Mouse (Mus musculus) cerebellum, adult 2 months (tissue): ENCODE results near the gene Sh2d3c. TPM values are rescaled to one million over a fixed set of nuclear protein-coding genes. Genes with fewer than 3 reads are reported as not detected.
A peak's percentile ranks its signal among the peaks of the same experiment; 100 is the strongest.

Experiments used
- DNase-seq, 2 experiments: peaks; one replicate each; pipeline ENCODE4 v3.0.0; 2021
- H3K27ac ChIP-seq: fragments of 200-500 bp; 2 replicates; pipeline ENCODE4 v1.5.1; 2012; ENCODE audit warnings: low read length, control low read depth, inconsistent platforms; ENCODE audit not compliant: insufficient read depth
- H3K27me3 ChIP-seq: fragments of 200-500 bp; 2 replicates; pipeline ENCODE4 v1.6.1; 2012; ENCODE audit warnings: inconsistent platforms, mild to moderate bottlenecking, low read length, moderate library complexity; ENCODE audit not compliant: control insufficient read depth, insufficient read depth
- H3K4me1 ChIP-seq: fragments of 200-500 bp; 2 replicates; pipeline ENCODE4 v1.6.1; 2011; ENCODE audit warnings: low read length; ENCODE audit not compliant: control insufficient read depth, insufficient read depth
- H3K4me3 ChIP-seq: fragments of 200-500 bp; replicated peaks from 2 replicates; pipeline ENCODE3; 2011; ENCODE audit warnings: mild to moderate bottlenecking, low read depth, low read length, control low read depth; ENCODE audit not compliant: insufficient read depth
- CTCF ChIP-seq: fragments of 200-500 bp; IDR thresholded peaks from 2 replicates; pipeline ENCODE4 v1.5.1; 2011; ENCODE audit warnings: low read depth, mild to moderate bottlenecking, control low read depth, low read length, moderate library complexity, borderline replicate concordance; ENCODE audit not compliant: insufficient read depth
- POLR2A ChIP-seq: fragments of 200-500 bp; IDR thresholded peaks from 2 replicates; pipeline ENCODE4 v1.6.1; 2011; ENCODE audit warnings: low read length, control low read depth, borderline replicate concordance; ENCODE audit not compliant: insufficient read depth
- WGBS: fragments of 180-500 bp; shearing (Covaris S2); methylation state at CpG from one replicate; pipeline ENCODE4 v1.1.7; 2018; 5-methylcytosine and 5-hydroxymethylcytosine counted together
- polyA plus RNA-seq: library from polyadenylated mRNA; depleted of rRNA; stranded (reverse); fragments of >200 nt; gene quantifications from 2 replicates; pipeline ENCODE4 v1.2.3, GENCODE M21; 2012

Gene Sh2d3c
- polyA plus RNA-seq, 1 experiment, result 47.0 TPM

- no peak for TF ChIP-seq POLR2A
- TF ChIP-seq CTCF, result no peak
- no peak for DNase-seq
- H3K27ac ChIP-seq, result no peak overlapping the region
- no peaks in the 10 kb centered on the region for H3K4me1 ChIP-seq
- no peaks in the 10 kb centered on the region for H3K27me3 ChIP-seq
- H3K4me3 ChIP-seq, result no peak overlapping the region
- 98% methylated on average over 3 of the region's 3 CpGs for WGBS
Measured at GRCm38 (mm10) chr2:32720053-32720452, 802 bp upstream of the Sh2d3c start.

GRCm38 (mm10) chr2:32722046-32722445, 1.2 kb downstream of the Sh2d3c start:
- no peak for DNase-seq
- WGBS, result 71% methylated on average over 6 of the region's 6 CpGs
- TF ChIP-seq POLR2A (no peak), CTCF (no peak)
- Histone ChIP-seq H3K27ac (no peak overlapping the region), H3K4me1 (no peaks in the 10 kb centered on the region), H3K27me3 (no peaks in the 10 kb centered on the region), H3K4me3 (no peak overlapping the region)

GRCm38 (mm10) chr2:32722581-32722980, 1.7 kb downstream of the Sh2d3c start:
- no peak for DNase-seq
- no peak overlapping the region for H3K4me3 ChIP-seq
- WGBS, result 77% methylated on average over 3 of the region's 3 CpGs
- TF ChIP-seq CTCF (no peak), POLR2A (no peak)
- H3K27me3 ChIP-seq, result no peaks in the 10 kb centered on the region
- H3K4me1 ChIP-seq, result no peaks in the 10 kb centered on the region
- H3K27ac ChIP-seq, result no peak overlapping the region

GRCm38 (mm10) chr2:32724149-32724548, 3.3 kb downstream of the Sh2d3c start:
- no peak overlapping the region for H3K27ac ChIP-seq
- H3K4me1 ChIP-seq, result no peaks in the 10 kb centered on the region
- H3K27me3 ChIP-seq, result no peaks in the 10 kb centered on the region
- no peak for TF ChIP-seq CTCF
- TF ChIP-seq POLR2A, result no peak
- DNase-seq, result no peak
- WGBS, result 91% methylated on average over 4 of the region's 4 CpGs
- no peak overlapping the region for H3K4me3 ChIP-seq

- 76% methylated on average over 16 of the region's 16 CpGs for WGBS
- TF ChIP-seq CTCF (no peak), POLR2A (no peak)
- Histone ChIP-seq H3K4me1 (no peaks in the 10 kb centered on the region), H3K27ac (no peak overlapping the region), H3K4me3 (no peak overlapping the region), H3K27me3 (no peaks in the 10 kb centered on the region)
- no peak for DNase-seq
Measured at GRCm38 (mm10) chr2:32724832-32725790, 4.3 kb downstream of the Sh2d3c start.

- H3K4me3 ChIP-seq, result peak overlapping the region; percentile 50
- H3K4me1 ChIP-seq, result no peaks in the 10 kb centered on the region
- TF ChIP-seq CTCF, result no peak
- TF ChIP-seq POLR2A, result 0 out of 2 replicates have a peak, but pooled peaks have one; percentile 3
- no peaks in the 10 kb centered on the region for H3K27me3 ChIP-seq
- under 1% methylated on average over 16 of the region's 16 CpGs for WGBS
- DNase-seq, result peak; percentile 84 to 92
- no peak overlapping the region for H3K27ac ChIP-seq
Measured at GRCm38 (mm10) chr2:32727435-32727834, 6.6 kb downstream of the Sh2d3c start.

- Histone ChIP-seq H3K4me1 (no peaks in the 10 kb centered on the region), H3K4me3 (peak overlapping the region; percentile 2), H3K27ac (no peak overlapping the region), H3K27me3 (no peaks in the 10 kb centered on the region)
- TF ChIP-seq POLR2A, result no peak
- no peak for TF ChIP-seq CTCF
- no peak for DNase-seq
- 74% methylated on average over 7 of the region's 7 CpGs for WGBS
Measured at GRCm38 (mm10) chr2:32728463-32728862, 7.6 kb downstream of the Sh2d3c start.

- no peak overlapping the region for H3K4me3 ChIP-seq
- no peak overlapping the region for H3K27ac ChIP-seq
- H3K4me1 ChIP-seq, result no peaks in the 10 kb centered on the region
- TF ChIP-seq POLR2A, result no peak
- no peak for TF ChIP-seq CTCF
- 90% methylated on average over 4 of the region's 4 CpGs for WGBS
- no peaks in the 10 kb centered on the region for H3K27me3 ChIP-seq
- DNase-seq, result no peak
Measured at GRCm38 (mm10) chr2:32729547-32729946, 8.7 kb downstream of the Sh2d3c start.
